Mouse (Mus musculus) gastrocnemius, postnatal 36 days (tissue): ENCODE results near the gene Srp14. TPM values are rescaled to one million over a fixed set of nuclear protein-coding genes. Genes with fewer than 3 reads are reported as not detected.

Experiments used
- DNase-seq, 2 experiments: peaks; one replicate each; pipeline ENCODE4 v3.0.0; 2022
- intact Hi-C: fragments of 180-260 bp; cut with DNase I; formaldehyde crosslinking; loops from one replicate; pipeline ENCODE4 v1.15.1; 2025
- long read RNA-seq, 2 experiments: library from polyadenylated mRNA; stranded (forward); transcript quantifications; one replicate each; pipeline ENCODE4 v2.0.0; 2021
- total RNA-seq, 2 experiments: library from RNA; stranded (reverse); gene quantifications; 2 replicates each; pipeline ENCODE4 v1.2.3; 2021

The Srp14 gene
- total RNA-seq: 100 to 1,000 TPM; 122 to 131 TPM
- long read RNA-seq, experiment 1, transcript Srp14-201 (5 exons, 798 nt): major isoform, 240 of 295 reads
- long read RNA-seq, experiment 1, partial matches to known transcripts: 49 of 295 reads
- long read RNA-seq, experiment 1, other reads (novel, unspliced or antisense): 5 of 295 reads
- long read RNA-seq, experiment 2, transcript Srp14-201 (5 exons, 798 nt): major isoform, 282 of 345 reads
- long read RNA-seq, experiment 2, partial matches to known transcripts: 61 of 345 reads
- long read RNA-seq, experiment 2, other reads (novel, unspliced or antisense): 2 of 345 reads

- peak; percentile 87 to 93 for DNase-seq
- intact Hi-C loops: no loop called here
Measured at GRCm38 (mm10) chr2:118479550-118479909, at the start of gene Srp14. Srp14 (minus strand) TSS chr2:118479711.

DNA sequence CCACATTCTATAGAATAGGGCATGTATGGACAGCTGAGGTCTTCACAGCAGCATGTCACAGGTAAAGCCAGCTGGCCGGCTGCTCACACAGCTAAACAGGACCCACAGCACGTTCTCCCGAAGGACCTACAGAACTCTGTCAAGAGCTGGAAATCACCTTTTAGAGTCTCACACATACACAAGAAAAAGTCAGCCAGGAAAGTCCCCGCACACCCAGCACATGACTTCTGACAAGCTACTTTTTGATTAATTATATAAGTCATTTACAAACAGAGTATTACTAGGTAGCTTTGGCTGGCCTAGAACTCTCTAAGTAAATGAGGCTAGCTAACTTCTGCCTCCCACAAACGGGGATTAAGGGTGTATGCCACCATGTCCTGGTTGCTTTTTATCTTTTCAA, 47.0 kb upstream of the Srp14 start:
- DNase-seq: no peak
- intact Hi-C loops: no loop called here

GRCm38 (mm10) chr2:118524811-118525210, 45.3 kb upstream of the Srp14 start:
- no peak for DNase-seq
- intact Hi-C loops: no loop called here

- no peak for DNase-seq
- intact Hi-C loops: no loop called here
Measured at GRCm38 (mm10) chr2:118523163-118523730, 43.7 kb upstream of the Srp14 start.

DNA sequence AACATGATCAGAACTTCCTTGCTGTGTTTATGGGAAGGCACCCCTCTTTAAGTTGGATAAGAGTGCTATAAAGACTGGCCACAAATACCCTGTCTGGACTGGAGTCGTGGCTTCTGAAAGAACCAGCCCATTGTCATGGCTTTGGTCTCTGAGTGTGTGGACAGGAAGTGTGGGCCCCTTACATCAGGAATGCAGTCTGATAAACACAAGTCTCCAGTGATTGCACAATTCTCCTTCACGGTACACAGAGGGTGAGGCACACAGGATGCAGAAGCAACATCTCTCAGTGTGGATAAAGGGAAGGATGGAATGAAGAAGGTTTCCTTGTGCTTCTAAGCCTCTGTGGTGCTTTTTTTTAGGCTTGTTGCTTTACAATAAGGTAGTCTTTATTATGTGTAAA, 42.8 kb upstream of the Srp14 start:
- intact Hi-C loops: no loop called here

GRCm38 (mm10) chr2:118520042-118520933, 40.8 kb upstream of the Srp14 start:
- intact Hi-C loops: no loop called here
- DNase-seq: no peak

More for the DNA sequence above, 42.8 kb upstream of the Srp14 start:
- DNase-seq: no peak

GRCm38 (mm10) chr2:118512418-118513377, 33.2 kb upstream of the Srp14 start:
- intact Hi-C loops: loop anchor here (5.0 kb wide), 1 partner anchor 35 kb away; the partner anchor contains the start of gene Bmf
- no peak for DNase-seq

DNA sequence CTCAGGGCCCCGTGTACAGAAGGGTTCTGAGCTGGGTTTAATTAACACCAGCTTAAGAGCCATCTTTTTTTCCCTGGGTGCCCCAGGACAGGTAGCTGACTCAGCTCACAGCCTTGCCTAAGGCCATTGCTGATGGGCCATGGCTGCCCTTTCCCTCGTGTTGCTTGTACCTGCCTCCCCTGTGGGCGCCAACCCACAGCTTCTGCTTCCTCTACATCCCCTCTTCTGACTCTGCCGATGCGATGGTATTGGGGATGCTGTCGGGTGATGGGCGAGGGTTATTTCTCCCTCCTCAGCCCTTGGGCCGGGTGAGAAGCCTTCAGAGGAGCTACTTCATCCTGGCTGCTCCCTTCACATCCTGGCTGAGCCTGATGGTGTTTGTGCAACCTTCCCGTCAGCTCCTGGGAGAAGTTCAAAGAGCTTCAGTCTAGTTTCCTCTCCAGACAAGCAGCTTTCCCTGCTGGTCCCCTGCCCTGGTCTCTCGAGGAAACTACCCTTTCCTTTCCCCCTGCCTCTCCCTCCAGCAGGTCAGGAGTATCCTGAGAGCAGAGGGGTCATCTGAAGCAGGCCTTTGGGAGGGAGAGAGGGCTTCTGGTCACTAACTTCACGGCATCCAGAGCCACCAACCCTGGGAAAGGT, 32.4 kb upstream of the Srp14 start:
- DNase-seq: peak in 1 of 2 experiments; percentile 11
- intact Hi-C loops: loop anchor here (5.0 kb wide), 1 partner anchor 35 kb away; the partner anchor contains the start of gene Bmf

DNA sequence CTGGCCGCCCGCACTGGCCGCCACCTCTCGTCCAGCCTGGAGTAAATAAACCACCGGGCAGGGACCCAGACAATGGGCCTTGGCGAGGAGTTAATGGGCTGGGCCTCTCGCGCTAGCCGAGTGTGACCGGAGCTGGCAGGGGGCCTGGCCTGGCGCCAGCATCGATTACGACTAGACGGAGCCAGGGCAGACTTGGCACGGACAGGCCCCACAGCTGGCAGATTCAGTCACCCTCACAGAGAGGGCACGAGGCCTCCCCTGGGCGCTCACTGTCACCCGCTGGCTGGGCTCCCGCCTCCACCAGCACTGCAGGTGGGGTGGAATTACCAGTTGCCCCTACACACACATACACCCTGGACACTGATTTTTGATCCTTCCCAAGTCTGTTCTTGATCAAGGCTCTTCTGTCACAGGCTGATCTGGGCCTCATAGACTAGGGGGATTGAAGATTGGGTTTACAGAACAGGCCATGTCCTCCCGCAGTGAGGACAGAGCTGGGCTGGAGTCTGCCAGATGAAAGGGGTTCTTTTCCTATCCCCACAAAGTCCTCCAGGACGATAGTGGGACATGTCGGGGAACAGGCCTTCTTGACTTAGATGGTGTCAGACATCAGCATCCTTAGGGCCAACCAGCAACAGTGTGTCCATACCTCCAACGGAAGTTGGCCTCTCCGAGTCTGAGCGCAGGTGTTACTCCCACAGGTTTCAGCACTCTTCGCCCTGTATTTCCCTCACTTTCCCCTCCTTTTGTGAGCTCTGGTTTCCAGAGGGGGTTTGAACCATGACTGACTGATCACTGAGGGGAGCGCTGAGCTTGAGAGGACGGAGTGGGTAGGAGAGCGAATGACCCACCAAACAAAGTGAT, 31.2 kb upstream of the Srp14 start:
- intact Hi-C loops: loop anchor here (5.0 kb wide), 1 partner anchor 37 kb away; the partner anchor contains the start of gene Bmf
- peak; percentile 90 for DNase-seq

GRCm38 (mm10) chr2:118509688-118510446, 30.4 kb upstream of the Srp14 start:
- intact Hi-C loops: loop anchor here (5.0 kb wide), 1 partner anchor 37 kb away; the partner anchor contains the start of gene Bmf
- no peak for DNase-seq

DNA sequence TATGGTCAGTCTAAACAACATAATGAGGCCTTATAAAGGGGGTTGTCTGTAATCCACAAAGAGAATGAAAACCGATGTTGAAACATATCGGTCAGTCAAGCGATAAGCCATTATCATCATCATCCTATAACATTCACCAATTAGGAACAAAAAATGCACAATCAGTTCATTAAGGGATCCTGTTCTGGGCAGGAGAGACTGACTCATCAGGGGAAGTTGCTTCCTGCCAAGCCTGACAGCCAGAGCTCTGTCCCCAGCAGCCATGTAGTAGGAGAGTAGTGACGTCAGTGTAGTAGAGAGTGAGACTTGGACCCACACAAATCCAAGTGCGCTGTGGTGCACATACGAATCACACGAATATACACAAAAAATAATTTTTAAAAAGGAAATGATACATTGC, 27.6 kb upstream of the Srp14 start:
- intact Hi-C loops: no loop called here
- no peak for DNase-seq

GRCm38 (mm10) chr2:118500191-118500590, 20.7 kb upstream of the Srp14 start:
- DNase-seq: no peak
- intact Hi-C loops: no loop called here

DNA sequence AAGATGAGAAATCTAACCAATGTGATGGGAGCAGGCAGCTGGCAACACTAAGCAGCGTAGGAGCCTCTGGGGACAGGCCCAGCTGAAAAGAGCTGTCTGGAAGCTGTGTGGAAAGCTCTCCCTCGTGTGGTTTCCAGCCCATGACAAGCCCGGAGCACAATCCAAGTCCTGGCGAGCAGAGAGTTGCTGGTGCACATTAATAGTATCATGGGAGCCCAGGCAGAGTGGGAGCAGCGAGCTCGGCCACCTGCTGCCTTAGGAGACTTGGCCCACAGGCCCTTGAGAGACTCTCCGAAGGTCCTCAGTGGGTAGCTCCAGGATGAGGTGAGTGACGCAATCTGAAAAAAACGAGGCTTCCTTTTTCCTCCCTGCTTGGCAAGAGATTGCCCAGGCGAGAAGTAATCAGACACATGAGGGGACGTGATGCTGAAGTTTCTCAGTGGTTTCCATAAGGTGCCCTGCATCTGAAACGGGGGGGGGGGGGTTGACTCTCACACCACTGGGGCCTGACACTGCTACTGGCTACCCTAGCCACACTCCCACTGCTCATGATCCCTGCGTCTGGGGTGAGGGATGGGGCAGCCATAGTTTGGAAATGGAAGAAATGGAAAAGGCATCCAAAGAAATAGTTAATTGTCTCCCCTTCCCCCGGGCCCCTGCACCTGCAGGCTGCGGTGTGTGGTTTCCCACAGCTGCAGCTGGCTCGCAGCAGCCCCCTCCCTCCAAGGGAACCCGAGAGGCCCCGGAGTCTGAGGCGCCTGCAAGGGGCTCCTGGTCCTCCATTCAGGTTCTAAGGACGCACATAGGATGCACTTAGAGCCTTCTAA, 19.8 kb upstream of the Srp14 start:
- DNase-seq: peak; percentile 46 to 51
- intact Hi-C loops: loop anchor here (5.0 kb wide), 1 partner anchor 38 kb away; no protein-coding TSS in a partner anchor

GRCm38 (mm10) chr2:118498476-118498875, 19.0 kb upstream of the Srp14 start:
- intact Hi-C loops: loop anchor here (5.0 kb wide), 1 partner anchor 39 kb away; no protein-coding TSS in a partner anchor
- DNase-seq: no peak

- DNase-seq: no peak
Measured at GRCm38 (mm10) chr2:118497890-118498289, 18.4 kb upstream of the Srp14 start.

GRCm38 (mm10) chr2:118495024-118495423, 15.5 kb upstream of the Srp14 start:
- no peak for DNase-seq
- intact Hi-C loops: loop anchor here (5.0 kb wide), 1 partner anchor 42 kb away; no protein-coding TSS in a partner anchor

More at GRCm38 (mm10) chr2:118497890-118498289, 18.4 kb upstream of the Srp14 start:
- intact Hi-C loops: loop anchor here (5.0 kb wide), 1 partner anchor 39 kb away; no protein-coding TSS in a partner anchor
